Mouse (Mus musculus): Measurements from ENCODE around the gene Cyp2b9.
"Not testable (repeated sequence)": the region's sequence is repeated elsewhere in the genome, so short reads cannot be mapped to it uniquely, and the experiment has no call there.

Cyp2b9 gene

GRCm38 (mm10) chr7:26173111-26173510 is at the start of gene Cyp2b9:
TSS of gene Cyp2b9 (plus strand) at chr7:26173411.
- not testable (repeated sequence) for DNase-seq

- not testable (repeated sequence) for DNase-seq
These were observed 33.6 kb upstream of the Cyp2b9 start for GRCm38 (mm10) chr7:26139623-26140022.

- DNase-seq: not testable (repeated sequence)
These were observed 29.6 kb upstream of the Cyp2b9 start for GRCm38 (mm10) chr7:26143657-26144056.

- DNase-seq: not testable (repeated sequence)
These were observed 4.3 kb upstream of the Cyp2b9 start for GRCm38 (mm10) chr7:26168765-26169536.

GRCm38 (mm10) chr7:26201083-26201482 is 27.9 kb downstream of the Cyp2b9 start:
- DNase-seq: no peak

- not testable (repeated sequence) for DNase-seq
These were observed 86.8 kb downstream of the Cyp2b9 start, which contains the start of gene Vmn1r184 for GRCm38 (mm10) chr7:26260034-26260433. TSS of gene Vmn1r184 (plus strand) at chr7:26260334.
